Mouse (Mus musculus) left cerebral cortex, postnatal 25 days (tissue): ENCODE results near the gene Eef1g. TPM values are rescaled to one million over a fixed set of nuclear protein-coding genes. Genes with fewer than 3 reads are reported as not detected.
"Not testable (repeated sequence)": the region's sequence is repeated elsewhere in the genome, so short reads cannot be mapped to it uniquely, and the experiment has no call there.

Experiments used
- DNase-seq, 2 experiments: peaks; one replicate each; pipeline ENCODE4 v3.0.0; 2022; ENCODE audit warnings: low spot score in 2 of 2, mixed read lengths in 1 of 2
- intact Hi-C: fragments of 180-260 bp; cut with DNase I; formaldehyde crosslinking; loops from one replicate; pipeline ENCODE4 v1.15.1; 2025
- total RNA-seq, 2 experiments: library from RNA; stranded (reverse); gene quantifications; 2 replicates each; pipeline ENCODE4 v1.2.3; 2021

Gene Eef1g
- total RNA-seq, 2 experiments from 2014 or later = 203 to 212 TPM

DNA sequence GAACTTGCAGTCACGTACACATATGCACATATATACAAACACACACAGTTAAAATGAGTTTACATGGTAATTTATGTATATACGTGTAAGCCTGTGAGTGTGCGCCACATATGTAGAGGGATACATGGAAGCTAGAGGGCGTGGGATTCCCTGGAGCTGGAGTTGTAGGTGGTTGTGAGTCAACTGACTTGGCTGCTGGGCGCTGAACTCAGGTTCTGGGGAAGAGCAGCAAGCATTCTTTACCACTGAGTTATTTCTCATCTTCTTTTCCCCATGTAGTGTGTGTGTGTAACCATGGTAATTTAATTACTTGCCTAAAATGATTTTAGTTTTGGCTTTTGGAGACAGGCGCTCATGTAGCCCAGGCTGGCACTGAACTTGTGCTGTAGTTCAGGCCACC lies 29.8 kb downstream of the Eef1g start:
- intact Hi-C loops = no loop called here
- no peak for DNase-seq

DNA sequence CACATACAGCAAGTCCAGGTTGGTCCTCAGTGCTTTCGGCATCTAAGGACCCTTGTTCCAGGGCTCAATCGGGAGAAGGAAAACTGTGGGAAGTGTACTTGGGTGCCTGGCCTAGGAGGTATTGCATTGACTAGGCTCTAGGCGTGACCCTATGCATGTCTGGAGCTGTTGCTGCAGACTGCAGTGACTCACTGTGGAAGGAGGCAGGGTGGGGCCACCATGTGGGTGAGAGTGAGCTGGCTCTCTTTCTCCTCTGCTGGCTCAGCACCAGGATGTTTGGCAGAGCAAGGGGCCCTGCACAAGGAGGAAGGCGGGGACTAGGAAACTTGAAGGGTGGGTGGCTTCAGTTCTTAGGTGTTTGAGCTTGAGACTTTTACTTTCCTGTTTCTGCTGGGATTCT lies 30.7 kb downstream of the Eef1g start:
- intact Hi-C loops = no loop called here

DNA sequence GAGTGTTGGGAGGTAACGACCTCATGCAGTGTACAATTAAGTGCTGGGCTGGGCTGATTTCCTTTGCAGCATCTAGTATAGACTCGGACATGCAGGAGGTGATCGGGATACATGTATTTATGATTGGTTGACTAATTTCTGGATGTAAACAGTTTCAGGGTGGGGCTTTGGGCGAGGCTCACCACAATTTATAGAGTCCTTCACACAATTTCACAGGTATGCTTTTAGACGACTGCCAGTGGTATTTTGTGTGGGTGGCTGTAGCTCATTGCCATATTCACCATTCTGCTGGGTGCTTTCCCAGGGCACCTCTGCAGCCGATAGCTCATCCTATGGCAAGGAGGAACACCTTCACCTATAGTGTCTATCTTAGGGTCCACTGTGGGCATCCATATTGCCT lies 31.7 kb downstream of the Eef1g start:
- intact Hi-C loops = no loop called here
- DNase-seq = no peak

More for the DNA sequence above, 30.7 kb downstream of the Eef1g start:
- peak; percentile 42 to 90 for DNase-seq

DNA sequence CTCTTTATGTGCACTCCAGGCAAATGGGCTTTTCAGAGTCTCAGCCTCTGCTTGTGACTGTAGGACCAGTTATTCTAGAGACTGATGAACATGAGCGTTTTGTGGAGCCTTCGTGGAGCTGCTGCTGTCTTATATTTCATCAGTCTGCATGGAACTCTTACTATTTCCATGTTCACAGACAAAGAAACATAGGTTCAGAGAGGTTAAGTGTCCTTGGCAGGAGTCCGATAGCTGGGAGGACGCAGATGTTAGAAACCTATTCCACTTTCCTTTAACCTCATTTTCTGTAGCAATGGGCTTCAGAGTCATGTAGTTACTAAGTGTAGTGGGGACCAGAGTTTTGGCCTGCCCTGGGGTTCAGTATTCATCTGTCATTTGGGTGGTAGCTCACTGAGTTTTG lies 32.4 kb downstream of the Eef1g start:
- intact Hi-C loops = no loop called here
- no peak for DNase-seq

DNA sequence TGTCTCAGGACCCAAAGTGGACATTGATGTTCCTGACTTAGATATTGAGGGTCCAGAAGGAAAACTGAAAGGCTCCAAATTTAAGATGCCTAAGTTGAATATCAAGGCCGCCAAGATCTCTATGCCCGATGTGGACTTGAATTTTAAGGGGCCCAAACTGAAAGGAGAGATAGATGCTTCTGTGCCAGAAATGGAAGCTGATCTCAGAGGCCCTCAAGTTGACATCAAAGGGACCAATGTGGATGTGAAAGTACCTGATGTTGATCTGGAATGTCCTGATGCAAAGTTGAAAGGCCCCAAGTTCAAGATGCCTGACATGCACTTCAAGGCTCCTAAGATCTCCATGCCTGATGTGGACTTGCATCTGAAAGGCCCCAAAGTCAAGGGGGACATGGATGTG lies 40.1 kb downstream of the Eef1g start:
- DNase-seq, intact Hi-C loops: not testable (repeated sequence)

DNA sequence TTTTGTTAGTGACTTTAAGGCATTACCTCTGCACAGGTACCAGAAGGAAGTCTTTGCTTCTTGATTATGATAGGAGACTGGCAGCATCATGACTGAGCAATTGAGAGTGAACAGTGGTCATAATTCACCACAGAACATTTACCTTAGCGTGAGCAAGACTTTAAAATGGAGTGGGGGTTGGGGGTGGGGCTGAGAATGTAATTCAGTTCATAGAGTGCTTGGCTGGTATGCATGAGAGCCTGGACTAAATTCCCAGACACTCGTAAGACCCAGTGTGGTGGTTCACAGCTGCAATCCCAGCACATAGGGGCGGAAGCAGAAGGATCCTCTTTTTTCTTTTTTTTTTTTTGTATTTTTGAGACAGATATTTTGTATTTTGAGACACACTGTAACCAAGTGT lies 52.5 kb downstream of the Eef1g start:
- DNase-seq = no peak
- intact Hi-C loops = no loop called here

DNA sequence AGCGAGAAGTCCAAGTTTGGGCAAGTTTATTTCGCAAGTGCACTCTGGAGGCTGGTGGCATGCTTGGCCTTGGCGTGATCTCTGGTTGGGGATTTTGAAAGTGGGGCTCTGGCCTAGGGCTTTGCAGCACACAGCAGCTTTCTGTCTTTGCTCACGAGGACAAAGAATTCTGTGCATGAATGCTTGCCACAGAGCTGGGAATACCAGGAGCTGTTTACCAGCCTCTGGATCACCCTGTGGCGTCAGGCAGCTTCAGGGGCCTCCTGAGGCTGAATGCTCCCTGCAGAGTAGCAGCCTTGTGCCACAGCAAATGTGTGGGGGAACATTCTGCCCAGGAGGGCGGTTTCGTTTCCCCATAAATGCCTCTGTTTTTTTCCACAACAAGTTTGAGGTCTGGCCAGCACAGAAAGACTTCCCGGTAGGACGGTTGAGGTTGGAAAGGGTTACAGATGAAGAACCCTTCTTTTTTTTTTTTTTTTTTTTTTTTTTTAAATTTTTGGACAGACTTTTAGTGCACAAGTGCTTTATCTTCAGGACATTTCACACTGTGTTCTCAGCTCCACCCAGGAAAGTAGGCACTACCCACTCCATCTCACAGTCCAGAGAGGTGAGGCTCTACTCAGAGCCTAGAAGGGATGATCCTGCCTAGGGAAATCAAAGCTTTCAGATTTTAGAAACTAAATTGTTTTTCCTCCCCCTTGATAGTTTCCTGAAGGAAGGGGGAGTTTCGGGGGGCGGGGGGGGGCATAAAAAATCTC lies 56.4 kb downstream of the Eef1g start:
- intact Hi-C loops = no loop called here
- peak; percentile 16 to 18 for DNase-seq

DNA sequence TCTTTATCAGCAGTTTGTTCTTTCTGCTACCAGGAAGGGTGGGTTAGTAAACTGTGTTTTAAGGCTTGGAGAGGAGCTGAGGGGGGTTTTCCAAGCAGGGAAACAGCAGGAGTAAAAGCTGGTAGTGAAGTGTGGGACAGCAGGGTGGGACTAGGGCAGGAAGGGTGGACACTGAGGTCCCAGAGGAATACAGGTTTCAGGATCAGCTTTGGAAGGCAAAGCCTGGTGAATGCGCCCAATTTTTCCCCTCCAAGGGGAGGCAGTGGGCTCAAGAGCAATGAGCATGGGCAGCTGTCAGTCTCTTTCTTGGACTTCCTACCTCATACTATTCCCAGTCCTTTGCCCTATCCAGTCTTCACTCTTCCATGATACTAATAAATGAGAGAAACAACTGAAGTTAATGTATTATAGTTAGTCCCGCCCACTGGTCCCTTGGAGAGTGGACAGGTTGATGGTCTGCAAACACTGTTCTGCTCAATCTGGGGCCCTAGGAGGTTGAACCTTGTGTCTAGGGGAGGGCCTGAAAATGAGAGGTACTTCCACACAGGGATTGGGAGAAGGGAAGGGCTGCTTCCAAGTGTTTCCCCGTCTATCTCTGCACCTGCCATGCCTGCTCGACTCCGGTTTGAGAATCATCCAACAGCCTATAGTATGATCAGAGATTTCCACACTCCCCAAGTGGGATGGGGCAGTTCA lies 58.9 kb downstream of the Eef1g start:
- no peak for DNase-seq
- intact Hi-C loops = no loop called here

DNA sequence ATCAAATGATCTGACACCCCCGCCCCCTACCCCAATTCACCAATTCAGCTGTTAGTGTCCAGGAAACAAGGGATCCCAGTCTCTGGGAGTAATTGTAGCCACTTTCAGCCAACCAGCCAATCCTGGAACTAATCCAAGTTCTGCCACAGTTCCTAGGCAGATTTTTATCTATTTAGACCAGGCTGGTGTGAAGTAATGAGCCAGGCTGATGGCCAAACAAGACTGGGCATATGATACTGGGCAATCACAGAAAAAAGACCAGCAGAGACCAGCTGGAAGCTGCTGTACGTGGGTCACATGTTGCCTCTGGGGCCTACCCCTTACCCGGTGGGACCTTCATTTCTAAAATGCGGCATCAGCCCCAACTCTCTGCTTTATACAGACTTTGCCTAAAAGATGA lies 59.8 kb downstream of the Eef1g start:
- peak in 1 of 2 experiments; percentile 14 for DNase-seq
- intact Hi-C loops = no loop called here

DNA sequence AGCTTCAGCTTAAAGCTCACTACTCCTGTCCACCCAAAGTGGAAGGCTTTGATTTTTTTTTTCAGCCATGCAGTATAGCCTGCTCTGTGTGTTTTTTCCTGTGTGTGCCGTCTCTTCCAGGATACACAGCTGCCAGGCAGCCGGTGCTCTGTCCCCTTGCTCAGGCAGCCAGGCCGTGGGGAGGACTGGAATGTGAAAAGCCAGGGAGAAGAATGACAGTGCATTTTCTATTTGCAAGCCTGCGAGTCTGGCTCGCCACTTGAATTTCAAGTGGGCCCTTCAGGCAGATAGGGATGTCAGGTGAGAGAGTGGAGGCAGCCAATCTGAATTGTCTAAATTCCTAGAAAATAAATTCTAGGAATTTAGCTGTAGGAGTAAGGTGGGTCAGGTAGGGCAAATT lies 61.0 kb downstream of the Eef1g start:
- DNase-seq = peak; percentile 11 to 29
- intact Hi-C loops = no loop called here

Other genes with a start within 250 kb of the Eef1g start
- gene Slc3a2, start 243.7 kb upstream of the Eef1g start, total RNA-seq = 100 to 1,000 TPM; 148 to 161 TPM
- gene Wdr74, start 231.2 kb upstream of the Eef1g start, total RNA-seq = 10 to 100 TPM; 46.0 to 58.5 TPM
- gene 1700092M07Rik, start 226.3 kb upstream of the Eef1g start, total RNA-seq = 1 to 10 TPM; 1.1 to 1.5 TPM
- gene Stx5a, start 225.6 kb upstream of the Eef1g start, total RNA-seq = 10 to 100 TPM; 61.5 to 70.1 TPM
- 10 to 100 TPM; 87.4 to 92.0 TPM for gene Nxf1, start 210.0 kb upstream of the Eef1g start, total RNA-seq
- 10 to 100 TPM; 73.0 to 75.0 TPM for gene Tmem223, start 196.0 kb upstream of the Eef1g start, total RNA-seq
- gene Tmem179b, start 192.6 kb upstream of the Eef1g start, total RNA-seq = 10 to 100 TPM; 10.6 to 10.9 TPM
- 10 to 100 TPM; 12.0 to 12.4 TPM for gene Taf6l, start 180.6 kb upstream of the Eef1g start, total RNA-seq
- 100 to 1,000 TPM; 107 to 113 TPM for gene Polr2g, start 168.5 kb upstream of the Eef1g start, total RNA-seq
- gene Zbtb3, start 164.5 kb upstream of the Eef1g start, total RNA-seq = 1 to 10 TPM; 5.9 to 7.1 TPM
- 10 to 100 TPM; 35.1 to 35.5 TPM for gene Ttc9c, start 147.7 kb upstream of the Eef1g start, total RNA-seq
- 100 to 1,000 TPM; 110 to 112 TPM for gene Hnrnpul2, start 147.0 kb upstream of the Eef1g start, total RNA-seq
- not detected for gene AC129217.1, start 137.3 kb upstream of the Eef1g start, total RNA-seq
- 100 to 1,000 TPM; 111 to 112 TPM for gene Bscl2, start 129.6 kb upstream of the Eef1g start, total RNA-seq
- 100 to 1,000 TPM; 201 to 223 TPM for gene Gng3, start 127.8 kb upstream of the Eef1g start, total RNA-seq
- gene Lrrn4cl, start 116.3 kb upstream of the Eef1g start, total RNA-seq = under 1 TPM; 0.92 to 0.96 TPM
- gene Ubxn1, start 95.5 kb upstream of the Eef1g start, total RNA-seq = 10 to 100 TPM; 91.0 to 94.1 TPM
- 10 to 100 TPM; 32.3 to 35.6 TPM for gene Uqcc3, start 86.1 kb upstream of the Eef1g start, total RNA-seq
- 1 to 10 TPM; 5.4 to 7.2 TPM for gene Lbhd1, start 83.3 kb upstream of the Eef1g start, total RNA-seq
- gene Gm49403, start 83.1 kb upstream of the Eef1g start, total RNA-seq = not detected
- 10 to 100 TPM; 21.4 to 23.9 TPM for gene 1810009A15Rik, start 78.2 kb upstream of the Eef1g start, total RNA-seq
- 1 to 10 TPM; 2.4 to 3.3 TPM for gene Gm49416, start 78.1 kb upstream of the Eef1g start, total RNA-seq
- 10 to 100 TPM; 22.6 to 24.3 TPM for gene Ints5, start 74.0 kb upstream of the Eef1g start, total RNA-seq
- 100 to 1,000 TPM in 1 of 2 experiments, 10 to 100 TPM in 1; 98.5 to 102 TPM for gene Ganab, start 69.0 kb upstream of the Eef1g start, total RNA-seq
- gene B3gat3, start 46.7 kb upstream of the Eef1g start, total RNA-seq = 100 to 1,000 TPM; 151 to 163 TPM
- gene Rom1, start 37.7 kb upstream of the Eef1g start, total RNA-seq = 1 to 10 TPM; 5.7 TPM
- gene Eml3, start 37.5 kb upstream of the Eef1g start, total RNA-seq = 1 to 10 TPM; 8.2 to 8.4 TPM
- 10 to 100 TPM; 46.0 to 46.9 TPM for gene Mta2, start 25.2 kb upstream of the Eef1g start, total RNA-seq
- 10 to 100 TPM; 18.7 to 20.1 TPM for gene Tut1, start 13.2 kb upstream of the Eef1g start, total RNA-seq
- 10 to 100 TPM; 20.2 to 21.0 TPM for gene Ahnak, start 22.2 kb downstream of the Eef1g start, total RNA-seq
- gene Scgb1a1, start 120.9 kb downstream of the Eef1g start, total RNA-seq = not detected
- 100 to 1,000 TPM; 124 to 126 TPM for gene Asrgl1, start 168.6 kb downstream of the Eef1g start, total RNA-seq